Mouse (Mus musculus) CD4-positive, CD25-positive, alpha-beta regulatory T cell, adult 2 months (primary cell): ENCODE measurements around the gene Srp72.

ENCODE experiments used
- DNase-seq: peaks from one replicate; pipeline ENCODE4 v3.0.0-alpha.2; 2012; ENCODE audit warnings: low read depth, low spot score

Srp72 gene

GRCm38 (mm10) chr5:77044362-77044761 lies 69.9 kb downstream of the Srp72 start:
- no peak for DNase-seq
